Mouse (Mus musculus): Measurements from ENCODE around the gene Dnah17.

DNA sequence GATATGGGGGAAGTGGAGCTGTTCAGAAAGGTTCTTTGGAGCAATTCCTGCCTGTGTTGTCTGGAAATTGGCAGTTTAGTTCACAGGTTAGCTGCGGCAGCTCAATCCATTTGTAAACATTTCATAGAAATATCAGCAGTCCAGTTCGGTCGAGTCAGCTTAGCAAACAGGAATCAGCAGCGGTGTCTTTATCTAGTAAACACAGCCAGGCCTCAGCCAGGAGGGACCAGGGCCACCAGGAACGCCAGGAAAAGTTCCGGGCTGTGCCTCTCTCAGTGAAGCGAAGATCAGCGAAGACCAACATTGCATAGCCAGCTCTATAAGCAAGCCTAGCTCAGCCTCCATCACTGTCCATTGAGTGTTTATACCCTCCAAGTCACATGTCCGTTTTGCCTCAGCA lies 99.3 kb downstream of the Dnah17 start:
- TF ChIP-seq EP300 (IDR thresholded peaks at IDR 0.05; ENCODE audit: low read depth) (no peak), CTCF (IDR thresholded peaks at IDR 0.05; ENCODE audit: low read depth) (no peak)

Data from liver, postnatal 0 days (tissue).